Mouse (Mus musculus) hindbrain, embryonic 16.5 days (tissue): Measurements from ENCODE around the gene Gstcd. TPM values are rescaled to one million over a fixed set of nuclear protein-coding genes. Genes with fewer than 3 reads are reported as not detected.

ENCODE experiments used
- ATAC-seq: fragments of 200-750 bp; cut with Nextera tagmentation; 2 replicates; pipeline ENCODE4 v1.8.0; 2017; ENCODE audit warnings: moderate TSS enrichment, moderate library complexity
- H3K27ac ChIP-seq: fragments of 300-500 bp; sonication (generic); 2 replicates; pipeline ENCODE4 v1.5.1; 2014; ENCODE audit warnings: low read depth, mild to moderate bottlenecking, control low read depth, low read length, moderate library complexity
- H3K27me3 ChIP-seq: fragments of 300-500 bp; sonication (generic); replicated peaks from 2 replicates; pipeline ENCODE4 v1.6.1; 2014; ENCODE audit warnings: low read length; ENCODE audit not compliant: control insufficient read depth, insufficient read depth
- H3K36me3 ChIP-seq: fragments of 300-500 bp; sonication (generic); 2 replicates; pipeline ENCODE4 v1.6.1; 2014; ENCODE audit warnings: mild to moderate bottlenecking, low read length, moderate library complexity, mixed read lengths; ENCODE audit not compliant: control insufficient read depth, insufficient read depth
- H3K4me1 ChIP-seq: fragments of 300-500 bp; sonication (generic); 2 replicates; pipeline ENCODE4 v1.6.1; 2014; ENCODE audit warnings: low read depth, low read length; ENCODE audit not compliant: control insufficient read depth, insufficient read depth
- H3K4me2 ChIP-seq: fragments of 300-500 bp; sonication (generic); 2 replicates; pipeline ENCODE4 v1.6.1; 2014; ENCODE audit warnings: mild to moderate bottlenecking, low read length, control low read depth, moderate library complexity
- H3K4me3 ChIP-seq: fragments of 300-500 bp; sonication (generic); 2 replicates; pipeline ENCODE4 v1.5.1; 2014; ENCODE audit warnings: mild to moderate bottlenecking, low read length, control low read depth, moderate library complexity
- H3K9ac ChIP-seq: fragments of 300-500 bp; sonication (generic); 2 replicates; pipeline ENCODE4 v1.6.1; 2014; ENCODE audit warnings: low read depth, mild to moderate bottlenecking, control low read depth, low read length, moderate library complexity
- H3K9me3 ChIP-seq: fragments of 300-500 bp; sonication (generic); 2 replicates; pipeline ENCODE4 v1.6.1; 2014; ENCODE audit warnings: mild to moderate bottlenecking, low read length, moderate library complexity; ENCODE audit not compliant: control insufficient read depth
- WGBS: fragments of 180-500 bp; shearing (Covaris S2); extraction: QIAGEN DNeasy Blood & Tissue Kit; methylation state at CpG from one replicate; pipeline ENCODE4 v1.1.7; 2014; 5-methylcytosine and 5-hydroxymethylcytosine counted together
- polyA plus RNA-seq: library from polyadenylated mRNA; unstranded; fragments of >200 nt; fragmentation: Nextera tagmentation; extraction: Ambion mirVana; gene quantifications from 2 replicates; pipeline ENCODE4 v1.2.1, GENCODE M21; 2015

Gstcd gene
- polyA plus RNA-seq, 1 experiment from 2014 or later: 2.8 TPM

GRCm38 (mm10) chr3:133082736-133083135 lies 9.1 kb downstream of the Gstcd start:
- H3K4me2 ChIP-seq: no peak overlapping the region
- peaks cover 15% of the 10 kb centered on the region for H3K36me3 ChIP-seq
- H3K4me1 ChIP-seq: no peaks in the 10 kb centered on the region
- no peaks in the 10 kb centered on the region for H3K27me3 ChIP-seq
- ATAC-seq: no peak
- WGBS: 92% methylated on average over 5 of the region's 5 CpGs
- H3K9me3 ChIP-seq: no peaks in the 10 kb centered on the region
- no peak overlapping the region for H3K9ac ChIP-seq
- H3K27ac ChIP-seq: no peak overlapping the region
- H3K4me3 ChIP-seq: no peak overlapping the region

DNA sequence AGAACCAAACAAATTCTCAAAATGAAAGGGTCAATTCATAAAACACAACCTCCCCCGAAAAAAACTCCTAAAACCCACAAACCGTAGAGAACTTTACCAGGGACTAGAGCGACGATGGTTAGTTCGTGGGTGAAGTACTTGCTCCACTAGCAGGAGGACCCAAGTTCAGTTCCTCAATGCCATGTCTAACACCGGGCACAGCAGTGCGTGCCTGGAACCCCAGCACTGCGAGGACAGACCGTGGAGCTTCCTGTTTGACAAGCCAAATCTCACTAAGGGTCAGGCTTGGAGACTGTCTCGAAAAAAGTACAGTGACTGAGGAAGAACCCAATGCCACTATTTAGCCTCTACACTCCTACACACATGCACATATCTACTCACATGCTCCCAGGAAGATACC lies 16.3 kb downstream of the Gstcd start:
- no peak overlapping the region for H3K27ac ChIP-seq
- no peak overlapping the region for H3K4me2 ChIP-seq
- H3K27me3 ChIP-seq: no peaks in the 10 kb centered on the region
- H3K9ac ChIP-seq: no peak overlapping the region
- no peak for ATAC-seq
- H3K4me1 ChIP-seq: no peaks in the 10 kb centered on the region
- H3K4me3 ChIP-seq: no peak overlapping the region
- 97% methylated on average over 10 of the region's 10 CpGs for WGBS
- H3K9me3 ChIP-seq: no peaks in the 10 kb centered on the region
- 0 out of 2 replicates have a peak, but pooled peaks cover 1% of the 10 kb centered on the region for H3K36me3 ChIP-seq

- no peak overlapping the region for H3K9ac ChIP-seq
- H3K9me3 ChIP-seq: no peaks in the 10 kb centered on the region
- no peak overlapping the region for H3K4me3 ChIP-seq
- H3K4me2 ChIP-seq: no peak overlapping the region
- no peak overlapping the region for H3K27ac ChIP-seq
- no peaks in the 10 kb centered on the region for H3K4me1 ChIP-seq
- no peaks in the 10 kb centered on the region for H3K27me3 ChIP-seq
- ATAC-seq: no peak
- 54% methylated on average over 2 of the region's 2 CpGs for WGBS
- peaks cover 4% of the 10 kb centered on the region; the same call in 1 of the 2 replicates for H3K36me3 ChIP-seq
These were observed 39.8 kb downstream of the Gstcd start for GRCm38 (mm10) chr3:133052068-133052467.

DNA sequence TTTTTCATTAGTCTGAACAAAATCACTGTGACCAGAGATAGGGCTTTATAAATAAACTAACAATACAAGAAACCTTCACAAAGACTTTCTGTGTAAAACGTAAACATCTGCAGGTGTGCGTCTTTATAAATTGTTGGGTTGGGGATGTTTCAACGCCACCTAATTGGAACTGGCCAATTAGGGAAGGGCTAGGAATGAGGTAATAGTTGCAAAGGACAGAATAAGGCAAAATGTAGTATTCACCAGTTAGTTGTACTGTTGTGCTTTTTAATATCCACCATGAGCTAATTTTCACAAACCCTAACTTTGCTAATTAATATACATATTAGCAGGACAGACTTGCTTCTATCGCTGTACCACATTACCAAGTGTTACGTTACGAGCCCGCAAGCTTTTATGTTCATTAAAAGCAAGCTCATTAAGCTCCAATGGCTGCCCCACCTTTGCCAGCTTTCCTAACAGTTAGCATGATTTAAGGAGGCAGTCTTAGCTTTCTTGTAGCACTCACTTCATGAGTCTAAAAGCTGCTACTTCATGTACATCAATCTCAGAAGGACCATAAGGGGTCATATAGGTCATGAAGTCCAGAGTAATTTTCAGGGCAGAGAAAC lies 58.6 kb downstream of the Gstcd start:
- Histone ChIP-seq H3K27ac (no peak overlapping the region), H3K4me3 (no peak overlapping the region), H3K36me3 (no peaks in the 10 kb centered on the region), H3K9ac (no peak overlapping the region), H3K9me3 (no peaks in the 10 kb centered on the region), H3K27me3 (no peaks in the 10 kb centered on the region), H3K4me1 (no peaks in the 10 kb centered on the region), H3K4me2 (no peak overlapping the region)
- ATAC-seq: no peak
- WGBS: 81% methylated on average over 7 of the region's 7 CpGs

- no peaks in the 10 kb centered on the region for H3K9me3 ChIP-seq
- no peak for ATAC-seq
- no peak overlapping the region for H3K4me2 ChIP-seq
- no peak overlapping the region for H3K4me3 ChIP-seq
- no peaks in the 10 kb centered on the region for H3K36me3 ChIP-seq
- H3K27me3 ChIP-seq: no peaks in the 10 kb centered on the region
- no peak overlapping the region for H3K27ac ChIP-seq
- H3K4me1 ChIP-seq: no peaks in the 10 kb centered on the region
- WGBS: 84% methylated on average over 2 of the region's 2 CpGs
- H3K9ac ChIP-seq: no peak overlapping the region
These were observed 64.9 kb downstream of the Gstcd start for GRCm38 (mm10) chr3:133026977-133027376.

- no peak overlapping the region for H3K4me2 ChIP-seq
- no peaks in the 10 kb centered on the region for H3K27me3 ChIP-seq
- peaks cover 2% of the 10 kb centered on the region; the same call in 1 of the 2 replicates for H3K36me3 ChIP-seq
- H3K4me1 ChIP-seq: no peaks in the 10 kb centered on the region
- H3K27ac ChIP-seq: no peak overlapping the region
- no peaks in the 10 kb centered on the region for H3K9me3 ChIP-seq
- H3K9ac ChIP-seq: no peak overlapping the region
- H3K4me3 ChIP-seq: no peak overlapping the region
- ATAC-seq: no peak
- WGBS: 89% methylated on average over 4 of the region's 4 CpGs
These were observed 84.6 kb downstream of the Gstcd start for GRCm38 (mm10) chr3:133007250-133007649.

GRCm38 (mm10) chr3:132996299-132996698 lies 95.5 kb downstream of the Gstcd start:
- H3K4me3 ChIP-seq: no peak overlapping the region
- H3K9ac ChIP-seq: no peak overlapping the region
- WGBS: 73% methylated on average over 9 of the region's 9 CpGs
- no peaks in the 10 kb centered on the region for H3K36me3 ChIP-seq
- no peaks in the 10 kb centered on the region for H3K4me1 ChIP-seq
- no peaks in the 10 kb centered on the region for H3K9me3 ChIP-seq
- ATAC-seq: peak; percentile 76; the same call in 1 of the 2 replicates
- H3K27ac ChIP-seq: no peak overlapping the region
- H3K4me2 ChIP-seq: no peak overlapping the region
- no peaks in the 10 kb centered on the region for H3K27me3 ChIP-seq

DNA sequence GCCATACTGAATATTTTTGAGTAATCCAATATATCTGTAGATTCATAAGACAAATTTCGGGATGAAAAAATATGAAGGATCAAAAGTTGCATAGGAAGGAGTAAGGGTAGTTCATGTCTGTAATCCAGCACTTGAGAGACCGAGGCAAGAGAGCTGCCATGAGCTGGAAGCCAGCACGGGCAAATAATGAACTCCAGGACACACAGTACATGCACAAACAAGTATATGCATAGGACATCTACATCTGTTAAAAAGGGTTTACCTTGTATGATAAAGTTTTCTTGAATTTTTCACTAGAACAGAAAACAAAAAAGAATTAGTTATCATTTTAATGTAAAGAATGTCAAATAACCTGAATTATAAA lies 95.9 kb downstream of the Gstcd start:
- Histone ChIP-seq H3K4me1 (no peaks in the 10 kb centered on the region), H3K9me3 (no peaks in the 10 kb centered on the region), H3K36me3 (no peaks in the 10 kb centered on the region), H3K4me3 (no peak overlapping the region), H3K27me3 (no peaks in the 10 kb centered on the region), H3K9ac (no peak overlapping the region), H3K27ac (no peak overlapping the region), H3K4me2 (no peak overlapping the region)
- 96% methylated on average over 3 of the region's 3 CpGs for WGBS
- ATAC-seq: no peak

GRCm38 (mm10) chr3:132995172-132995903 lies 96.5 kb downstream of the Gstcd start:
- Histone ChIP-seq H3K4me1 (no peaks in the 10 kb centered on the region), H3K4me2 (no peak overlapping the region), H3K9me3 (no peaks in the 10 kb centered on the region), H3K36me3 (no peaks in the 10 kb centered on the region), H3K27ac (no peak overlapping the region), H3K4me3 (no peak overlapping the region), H3K9ac (no peak overlapping the region), H3K27me3 (no peaks in the 10 kb centered on the region)
- WGBS: 80% methylated on average over 7 of the region's 7 CpGs
- no peak for ATAC-seq
